Mouse (Mus musculus) layer of hippocampus, adult 8-10 months (tissue): ENCODE measurements at regions not wholly inside any gene's neighbourhood (a gene's known extent, or its start where the extent isn't known, plus 50 kb on each side); places are given as distances from the start of the nearest gene placed in this dataset.
"Not testable (repeated sequence)": the region's sequence is repeated elsewhere in the genome, so short reads cannot be mapped to it uniquely, and the experiment has no call there.

Experiments used
- DNase-seq, 2 experiments: peaks; one replicate each; pipeline ENCODE4 v3.0.0; 2022; ENCODE audit warnings: low spot score in 2 of 2

DNA sequence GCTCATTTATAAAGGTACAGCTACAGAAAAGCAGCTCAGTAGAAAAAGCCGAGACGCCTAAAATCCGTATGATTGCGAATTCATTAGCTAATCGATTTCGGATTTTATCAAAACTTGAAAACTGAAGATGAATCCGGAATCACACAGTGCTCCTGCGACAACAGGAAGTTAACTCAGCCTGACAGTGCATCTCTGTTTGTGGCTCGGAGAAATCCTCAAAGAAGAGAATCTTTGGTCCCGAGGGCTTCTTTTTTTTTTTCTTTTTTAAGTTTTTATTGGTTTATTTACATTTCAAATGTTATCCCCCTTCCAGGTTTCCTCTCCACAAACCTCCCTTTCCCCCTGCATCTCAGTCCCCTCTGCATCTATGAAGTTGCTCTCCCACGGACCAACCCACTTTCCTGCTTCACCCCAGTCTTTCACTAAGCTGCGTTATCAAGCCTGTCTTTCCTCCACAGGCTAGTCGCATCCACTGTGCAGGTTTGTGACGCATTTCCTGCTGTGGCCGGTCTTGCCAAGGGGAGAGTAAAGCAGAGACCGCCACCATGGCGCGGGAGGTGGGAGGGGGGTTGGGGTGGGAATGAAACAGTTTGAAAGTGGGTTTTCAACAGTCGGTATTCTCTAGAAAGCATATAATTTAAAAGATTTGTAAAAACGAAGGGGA is 593.4 kb upstream of the Snrpn start:
- DNase-seq, result peak; percentile 11 to 35

GRCm38 (mm10) chr7:60728108-60728721 is 588.2 kb upstream of the Snrpn start:
- not testable (repeated sequence) for DNase-seq
